Mouse (Mus musculus): ENCODE measurements around the gene Kctd6.

Kctd6 gene

GRCm38 (mm10) chr14:8213803-8214224 is at the start of gene Kctd6:
TSS of gene Kctd6 (plus strand) at chr14:8214140.
- WGBS: under 1% methylated on average over 49 of the region's 49 CpGs

GRCm38 (mm10) chr14:8164463-8164862 is 49.5 kb upstream of the Kctd6 start:
- WGBS: 63% methylated on average over 7 of the region's 7 CpGs

GRCm38 (mm10) chr14:8172507-8173410 is 41.2 kb upstream of the Kctd6 start, which contains the start of gene Pdhb:
TSS of gene Pdhb (minus strand) at chr14:8173025.
- under 1% methylated on average over 64 of the region's 64 CpGs for WGBS

- WGBS: 26% methylated on average over 7 of the region's 7 CpGs
These were observed 40.2 kb upstream of the Kctd6 start for GRCm38 (mm10) chr14:8173542-8174250.

- 67% methylated on average over 5 of the region's 5 CpGs for WGBS
These were observed 39.3 kb upstream of the Kctd6 start for GRCm38 (mm10) chr14:8174634-8175033.

- 51% methylated on average over 5 of the region's 5 CpGs for WGBS
These were observed 37.7 kb upstream of the Kctd6 start for GRCm38 (mm10) chr14:8176251-8176650.

- 84% methylated on average over 4 of the region's 4 CpGs for WGBS
These were observed 33.4 kb upstream of the Kctd6 start for GRCm38 (mm10) chr14:8180371-8181035.

- WGBS: 51% methylated on average over 3 of the region's 3 CpGs
These were observed 30.6 kb upstream of the Kctd6 start for GRCm38 (mm10) chr14:8183330-8183729.

- 67% methylated on average over 6 of the region's 6 CpGs for WGBS
These were observed 27.5 kb upstream of the Kctd6 start for GRCm38 (mm10) chr14:8186278-8187045.

GRCm38 (mm10) chr14:8190556-8190955 is 23.4 kb upstream of the Kctd6 start:
- 98% methylated on average over 3 of the region's 3 CpGs for WGBS

GRCm38 (mm10) chr14:8191331-8191965 is 22.5 kb upstream of the Kctd6 start:
- WGBS: 69% methylated on average over 12 of the region's 12 CpGs

- WGBS: 71% methylated on average over 6 of the region's 6 CpGs
These were observed 21.2 kb upstream of the Kctd6 start for GRCm38 (mm10) chr14:8192727-8193126.

GRCm38 (mm10) chr14:8200769-8201168 is 13.2 kb upstream of the Kctd6 start:
- 37% methylated on average over 5 of the region's 5 CpGs for WGBS

- 74% methylated on average over 3 of the region's 3 CpGs for WGBS
These were observed 12.2 kb upstream of the Kctd6 start for GRCm38 (mm10) chr14:8201715-8202114.

- 47% methylated on average over 9 of the region's 9 CpGs for WGBS
These were observed 7.6 kb upstream of the Kctd6 start for GRCm38 (mm10) chr14:8206179-8206910.

- WGBS: 39% methylated on average over 5 of the region's 5 CpGs
These were observed 6.8 kb upstream of the Kctd6 start for GRCm38 (mm10) chr14:8207105-8207504.

GRCm38 (mm10) chr14:8207543-8207942 is 6.4 kb upstream of the Kctd6 start:
- 82% methylated on average over 5 of the region's 5 CpGs for WGBS

GRCm38 (mm10) chr14:8208876-8209275 is 5.1 kb upstream of the Kctd6 start:
- 23% methylated on average over 3 of the region's 3 CpGs for WGBS

- 79% methylated on average over 2 of the region's 2 CpGs for WGBS
These were observed 4.0 kb upstream of the Kctd6 start for GRCm38 (mm10) chr14:8209896-8210295.

- WGBS: 92% methylated on average over 2 of the region's 2 CpGs
These were observed 944 bp upstream of the Kctd6 start for GRCm38 (mm10) chr14:8212996-8213395.

Data from cerebral cortex, adult 2 months (tissue).